19 mouse cellular contexts compared by ENCODE assay signal in the genomic region with DNA sequence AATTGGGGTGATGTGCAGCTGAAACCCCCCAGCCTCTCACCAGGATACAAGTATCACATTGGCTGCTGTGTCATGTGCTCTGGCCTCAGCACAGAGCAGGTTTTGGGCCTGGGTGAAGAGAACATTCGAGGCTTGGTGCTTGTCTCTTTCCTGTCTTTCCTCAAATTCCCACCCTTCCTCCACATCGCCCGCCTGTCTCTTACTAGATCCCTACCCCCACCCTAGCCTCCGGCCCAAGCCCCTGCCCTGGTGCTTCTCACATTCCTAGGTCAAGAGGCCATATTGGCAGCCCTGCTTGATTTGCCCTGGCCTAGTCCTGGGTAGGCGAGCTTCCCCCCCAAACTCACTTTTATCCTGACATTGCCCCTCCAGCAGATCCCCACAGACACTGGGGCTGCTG. TPM values are rescaled to one million over a fixed set of nuclear protein-coding genes. Genes with fewer than 3 reads are reported as not detected.
A peak's percentile ranks its signal among the peaks of the same experiment; 100 is the strongest.
DNase-seq lines count a peak whose midpoint lies in the region; ATAC-seq and TF ChIP-seq lines count a peak whose summit lies in the region.
"Had no signal": no experiment of that assay in that cellular context is flagged by ENCODE, and none has a peak within 500 bp of the region (broad histone marks: within the 10 kb centered on the region; RNA-seq: fewer than 3 reads in every experiment).

No protein-coding gene starts in this region.

- H3K27ac ChIP-seq in bone marrow, adult 2 months (ENCODE audit: control insufficient read depth, insufficient read depth, low read depth, low read length, poor library complexity) = peak overlapping the region; percentile 91
- H3K27ac ChIP-seq: heart, embryonic 13.5 days; hindbrain, embryonic 15.5 days; neural tube, embryonic 15.5 days; stomach, embryonic 15.5 days had no signal

- 0 out of 2 replicates have a peak, but pooled peaks have one; percentile 2 for TF ChIP-seq POLR2A in bone marrow, adult 2 months (IDR thresholded peaks at IDR 0.05; ENCODE audit: borderline replicate concordance, control insufficient read depth, low read depth, low read length)

- H3K9me3 ChIP-seq in megakaryocyte, embryonic 14.5 days = no peaks in the 10 kb centered on the region
- H3K9me3 ChIP-seq: heart, embryonic 13.5 days; hindbrain, embryonic 15.5 days; neural tube, embryonic 15.5 days; stomach, embryonic 15.5 days had no signal

- peaks cover 42% of the 10 kb centered on the region for H3K36me3 ChIP-seq in megakaryocyte, embryonic 14.5 days (replicated peaks; ENCODE audit: low read length)
- H3K36me3 ChIP-seq: heart, embryonic 13.5 days; hindbrain, embryonic 15.5 days; neural tube, embryonic 15.5 days; stomach, embryonic 15.5 days had no signal

- peak overlapping the region; percentile 69 for H3K4me3 ChIP-seq in megakaryocyte, embryonic 14.5 days (replicated peaks)
- H3K4me3 ChIP-seq in bone marrow, adult 2 months (replicated peaks; ENCODE audit: control insufficient read depth, low read depth, low read length) = no peak overlapping the region
- H3K4me3 ChIP-seq: heart, embryonic 13.5 days; hindbrain, embryonic 15.5 days; neural tube, embryonic 15.5 days; stomach, embryonic 15.5 days had no signal

- peaks cover 100% of the 10 kb centered on the region for H3K4me1 ChIP-seq in megakaryocyte, embryonic 14.5 days
- H3K4me1 ChIP-seq in bone marrow, adult 2 months (ENCODE audit: control insufficient read depth, insufficient read depth, low read length) = peaks cover 35% of the 10 kb centered on the region

- H3K27me3 ChIP-seq in megakaryocyte, embryonic 14.5 days (replicated peaks) = no peaks in the 10 kb centered on the region
- H3K27me3 ChIP-seq: heart, embryonic 13.5 days; hindbrain, embryonic 15.5 days; neural tube, embryonic 15.5 days; Patski; stomach, embryonic 15.5 days had no signal

- no peak for ATAC-seq in megakaryocyte, adult 5-6 weeks (ENCODE audit: poor library complexity, severe bottlenecking)
- ATAC-seq: Patski had no signal

- no peak for TF ChIP-seq CTCF in bone marrow, adult 2 months (IDR thresholded peaks at IDR 0.05; ENCODE audit: control insufficient read depth, insufficient read depth, low read length)

- peak; percentile 67 for DNase-seq in ES-CJ7 (ENCODE audit: low read depth, low spot score)
- peak; percentile 43 for DNase-seq in thymus, postnatal 14 days
- no peak for DNase-seq in right cerebral cortex, postnatal 10 days (ENCODE audit: low spot score in 2 of 2)
- DNase-seq in urinary bladder, postnatal 4 days (ENCODE audit: low spot score in 2 of 2) = no peak
- DNase-seq: cerebellum, adult 11 months; gastrocnemius, postnatal 25 days; kidney, adult 11 months; kidney, postnatal 14 days; layer of hippocampus, adult 9-11 months; left cerebral cortex, postnatal 4 days; lung, adult 18-20 months had no signal

- 58% methylated on average over 5 of the region's 5 CpGs for WGBS in bone marrow, adult 2 months

RNA-seq across cellular contexts. Expression of gene Sh3bgrl3, which starts 9.5 kb away (rescaled TPM):
- 1,646 and 1,679 TPM in 2 replicates for polyA plus RNA-seq in megakaryocyte, embryonic 14.5 days (2012; ENCODE audit: insufficient read depth, low replicate concordance)
- total RNA-seq in megakaryocyte, adult 5-6 weeks (2015) = 1,305 and 1,385 TPM in 2 replicates
- 523 and 622 TPM in 2 replicates for total RNA-seq in megakaryocyte, adult 5-6 weeks (2017)
- polyA plus RNA-seq in bone marrow, adult 2 months (2011; ENCODE audit: insufficient read depth, insufficient read length, low replicate concordance, missing spikeins) = 299 and 416 TPM in 2 replicates

RNA-seq across cellular contexts. Expression of gene Ubxn11, which starts 16.7 kb away (rescaled TPM):
- polyA plus RNA-seq in megakaryocyte, embryonic 14.5 days (2012; ENCODE audit: insufficient read depth, low replicate concordance) = 69.8 and 175 TPM in 2 replicates
- total RNA-seq in megakaryocyte, adult 5-6 weeks (2015) = 0.89 and 1.8 TPM in 2 replicates
- total RNA-seq in megakaryocyte, adult 5-6 weeks (2017) = 1.7 and 2.9 TPM in 2 replicates
- polyA plus RNA-seq in bone marrow, adult 2 months (2011; ENCODE audit: insufficient read depth, insufficient read length, low replicate concordance, missing spikeins) = 3.3 and 13.7 TPM in 2 replicates

RNA-seq across cellular contexts. Expression of gene Cd52, which starts 24.2 kb away (rescaled TPM):
- 77.0 and 307 TPM in 2 replicates for polyA plus RNA-seq in megakaryocyte, embryonic 14.5 days (2012; ENCODE audit: insufficient read depth, low replicate concordance)
- total RNA-seq in megakaryocyte, adult 5-6 weeks (2015) = 2,426 and 2,524 TPM in 2 replicates
- 3,236 and 3,524 TPM in 2 replicates for total RNA-seq in megakaryocyte, adult 5-6 weeks (2017)
- polyA plus RNA-seq in bone marrow, adult 2 months (2011; ENCODE audit: insufficient read depth, insufficient read length, low replicate concordance, missing spikeins) = 270 and 801 TPM in 2 replicates
- polyA plus RNA-seq: Patski had no signal

RNA-seq across cellular contexts. Expression of gene Crybg2, which starts 58.4 kb away (rescaled TPM):
- polyA plus RNA-seq in megakaryocyte, embryonic 14.5 days (2012; ENCODE audit: insufficient read depth, low replicate concordance) = not detected in 2 replicates
- total RNA-seq in megakaryocyte, adult 5-6 weeks (2015) = 1.1 and 1.9 TPM in 2 replicates
- 0.04 and 0.15 TPM in 2 replicates for total RNA-seq in megakaryocyte, adult 5-6 weeks (2017)
- polyA plus RNA-seq in bone marrow, adult 2 months (2011; ENCODE audit: insufficient read depth, insufficient read length, low replicate concordance, missing spikeins) = 4.6 TPM in 1 of 2 replicates, not detected in the other
- total RNA-seq: gastrocnemius, postnatal 25 days had no signal
- polyA plus RNA-seq: heart, embryonic 13.5 days had no signal

Comparison
In these comparisons a context has a peak if more than half of its experiments do, and no peak if none do; other contexts are left out.
1. DNase-seq: peak in ES-CJ7 (single experiment) and thymus, postnatal 14 days (single experiment); none in right cerebral cortex, postnatal 10 days (0 of 2) and urinary bladder, postnatal 4 days (0 of 2).